Mouse (Mus musculus): Measurements from ENCODE around the gene Acot4. TPM values are rescaled to one million over a fixed set of nuclear protein-coding genes. Genes with fewer than 3 reads are reported as not detected.
"Not testable (repeated sequence)": the region's sequence is repeated elsewhere in the genome, so short reads cannot be mapped to it uniquely, and the experiment has no call there.

The Acot4 gene
- polyA plus RNA-seq, 1 experiment from 2014 or later = 0.38 TPM

GRCm38 (mm10) chr12:84071696-84072095, 33.5 kb downstream of the Acot4 start:
- no peaks in the 10 kb centered on the region for H3K36me3 ChIP-seq (ENCODE audit: control insufficient read depth, insufficient read depth, low read length)
- no peaks in the 10 kb centered on the region for H3K4me1 ChIP-seq (ENCODE audit: control insufficient read depth, insufficient read depth, low read length)
- ATAC-seq (ENCODE audit: low read depth) = no peak
- no peak for DNase-seq (ENCODE audit: low spot score)
- peaks cover 21% of the 10 kb centered on the region for H3K27me3 ChIP-seq (replicated peaks; ENCODE audit: control insufficient read depth, insufficient read depth, low read length)
- H3K4me3 ChIP-seq (ENCODE audit: low read depth, low read length) = no peak overlapping the region
- no peak overlapping the region for H3K27ac ChIP-seq (replicated peaks; ENCODE audit: low read depth, low read length)
- WGBS = 85% methylated on average over 2 of the region's 2 CpGs
- no peak overlapping the region for H3K4me2 ChIP-seq (ENCODE audit: low read depth, low read length)
- no peaks in the 10 kb centered on the region for H3K9me3 ChIP-seq (ENCODE audit: control insufficient read depth, low read length)
- H3K9ac ChIP-seq (ENCODE audit: low read depth, low read length) = no peak overlapping the region

GRCm38 (mm10) chr12:84077371-84077990, 39.3 kb downstream of the Acot4 start:
- DNase-seq (ENCODE audit: low spot score) (no peak), ATAC-seq (ENCODE audit: low read depth) (no peak)
- H3K4me3 ChIP-seq (ENCODE audit: low read depth, low read length) = no peak overlapping the region
- no peaks in the 10 kb centered on the region for H3K27me3 ChIP-seq (replicated peaks; ENCODE audit: control insufficient read depth, insufficient read depth, low read length)
- no peaks in the 10 kb centered on the region for H3K36me3 ChIP-seq (ENCODE audit: control insufficient read depth, insufficient read depth, low read length)
- H3K4me2 ChIP-seq (ENCODE audit: low read depth, low read length) = no peak overlapping the region
- no peak overlapping the region for H3K9ac ChIP-seq (ENCODE audit: low read depth, low read length)
- H3K4me1 ChIP-seq (ENCODE audit: control insufficient read depth, insufficient read depth, low read length) = no peaks in the 10 kb centered on the region
- WGBS = 74% methylated on average over 4 of the region's 4 CpGs
- no peaks in the 10 kb centered on the region for H3K9me3 ChIP-seq (ENCODE audit: control insufficient read depth, low read length)
- H3K27ac ChIP-seq (replicated peaks; ENCODE audit: low read depth, low read length) = no peak overlapping the region

- Histone ChIP-seq H3K4me3 (ENCODE audit: low read depth, low read length) (no peak overlapping the region), H3K4me2 (ENCODE audit: low read depth, low read length) (no peak overlapping the region), H3K9ac (ENCODE audit: low read depth, low read length) (no peak overlapping the region), H3K27ac (replicated peaks; ENCODE audit: low read depth, low read length) (no peak overlapping the region), H3K4me1 (ENCODE audit: control insufficient read depth, insufficient read depth, low read length) (no peaks in the 10 kb centered on the region), H3K27me3 (replicated peaks; ENCODE audit: control insufficient read depth, insufficient read depth, low read length) (no peaks in the 10 kb centered on the region), H3K9me3 (ENCODE audit: control insufficient read depth, low read length) (no peaks in the 10 kb centered on the region), H3K36me3 (ENCODE audit: control insufficient read depth, insufficient read depth, low read length) (no peaks in the 10 kb centered on the region)
- 70% methylated on average over 2 of the region's 2 CpGs for WGBS
- ATAC-seq (ENCODE audit: low read depth) = no peak
- DNase-seq (ENCODE audit: low spot score) = no peak
Measured at GRCm38 (mm10) chr12:84083842-84084241, 45.7 kb downstream of the Acot4 start.

GRCm38 (mm10) chr12:84084581-84084980, 46.4 kb downstream of the Acot4 start:
- H3K27ac ChIP-seq (replicated peaks; ENCODE audit: low read depth, low read length) = no peak overlapping the region
- peaks cover 4% of the 10 kb centered on the region; the same call in 1 of the 2 replicates for H3K9me3 ChIP-seq (ENCODE audit: control insufficient read depth, low read length)
- no peaks in the 10 kb centered on the region for H3K27me3 ChIP-seq (replicated peaks; ENCODE audit: control insufficient read depth, insufficient read depth, low read length)
- DNase-seq (ENCODE audit: low spot score) (no peak), ATAC-seq (ENCODE audit: low read depth) (no peak)
- WGBS = 86% methylated on average over 4 of the region's 4 CpGs
- no peak overlapping the region for H3K4me2 ChIP-seq (ENCODE audit: low read depth, low read length)
- no peaks in the 10 kb centered on the region for H3K36me3 ChIP-seq (ENCODE audit: control insufficient read depth, insufficient read depth, low read length)
- no peak overlapping the region for H3K9ac ChIP-seq (ENCODE audit: low read depth, low read length)
- no peak overlapping the region for H3K4me3 ChIP-seq (ENCODE audit: low read depth, low read length)
- H3K4me1 ChIP-seq (ENCODE audit: control insufficient read depth, insufficient read depth, low read length) = no peaks in the 10 kb centered on the region

GRCm38 (mm10) chr12:84094666-84095065, 56.5 kb downstream of the Acot4 start:
- not testable (repeated sequence) for ATAC-seq (ENCODE audit: low read depth); H3K9ac ChIP-seq (ENCODE audit: low read depth, low read length); H3K4me2 ChIP-seq (ENCODE audit: low read depth, low read length); H3K27ac ChIP-seq (replicated peaks; ENCODE audit: low read depth, low read length); H3K27me3 ChIP-seq (replicated peaks; ENCODE audit: control insufficient read depth, insufficient read depth, low read length); DNase-seq (ENCODE audit: low spot score); H3K36me3 ChIP-seq (ENCODE audit: control insufficient read depth, insufficient read depth, low read length); H3K4me3 ChIP-seq (ENCODE audit: low read depth, low read length); H3K4me1 ChIP-seq (ENCODE audit: control insufficient read depth, insufficient read depth, low read length)
- peaks cover 18% of the 10 kb centered on the region; the same call in 1 of the 2 replicates for H3K9me3 ChIP-seq (ENCODE audit: control insufficient read depth, low read length)
- WGBS = 89% methylated on average over 5 of the region's 5 CpGs

Other genes starting within 250 kb of the Acot4 start
- 29.9 and 33.1 TPM in 2 replicates for gene Numb, start 116.4 kb upstream of the Acot4 start, polyA plus RNA-seq (2014; fragmentation: Nextera tagmentation; extraction: Ambion mirVana)
- gene Riox1, start 87.8 kb upstream of the Acot4 start, polyA plus RNA-seq (2014; fragmentation: Nextera tagmentation; extraction: Ambion mirVana) = 11.8 and 13.0 TPM in 2 replicates
- not detected in 2 replicates for gene Heatr4, start 53.5 kb upstream of the Acot4 start, polyA plus RNA-seq (2014; fragmentation: Nextera tagmentation; extraction: Ambion mirVana)
- gene Acot2, start 50.5 kb upstream of the Acot4 start, polyA plus RNA-seq (2014; fragmentation: Nextera tagmentation; extraction: Ambion mirVana) = 9.8 and 14.5 TPM in 2 replicates
- gene Acot1, start 28.9 kb upstream of the Acot4 start, polyA plus RNA-seq (2014; fragmentation: Nextera tagmentation; extraction: Ambion mirVana) = 40.2 and 41.4 TPM in 2 replicates
- gene Gm49366, start 556 bp downstream of the Acot4 start, polyA plus RNA-seq (2014; fragmentation: Nextera tagmentation; extraction: Ambion mirVana) = not detected in 2 replicates
- 0.13 TPM in 1 of 2 replicates, not detected in the other for gene Acot3, start 13.8 kb downstream of the Acot4 start, polyA plus RNA-seq (2014; fragmentation: Nextera tagmentation; extraction: Ambion mirVana)
- not detected in 2 replicates for gene Acot5, start 30.9 kb downstream of the Acot4 start, polyA plus RNA-seq (2014; fragmentation: Nextera tagmentation; extraction: Ambion mirVana)
- 2.3 and 2.6 TPM in 2 replicates for gene Acot6, start 62.3 kb downstream of the Acot4 start, polyA plus RNA-seq (2014; fragmentation: Nextera tagmentation; extraction: Ambion mirVana)
- gene Dnal1, start 76.0 kb downstream of the Acot4 start, polyA plus RNA-seq (2014; fragmentation: Nextera tagmentation; extraction: Ambion mirVana) = 5.9 and 7.1 TPM in 2 replicates
- gene Pnma1, start 110.1 kb downstream of the Acot4 start, polyA plus RNA-seq (2014; fragmentation: Nextera tagmentation; extraction: Ambion mirVana) = 1.4 TPM in 2 replicates
- gene Elmsan1, start 180.5 kb downstream of the Acot4 start, polyA plus RNA-seq (2014; fragmentation: Nextera tagmentation; extraction: Ambion mirVana) = 9.4 and 9.8 TPM in 2 replicates
- 18.8 and 22.5 TPM in 2 replicates for gene Ptgr2, start 246.9 kb downstream of the Acot4 start, polyA plus RNA-seq (2014; fragmentation: Nextera tagmentation; extraction: Ambion mirVana)